Mouse (Mus musculus): ENCODE results near the gene Pkp3. TPM values are rescaled to one million over a fixed set of nuclear protein-coding genes. Genes with fewer than 3 reads are reported as not detected.

The Pkp3 gene
- polyA plus RNA-seq, 1 experiment, result not detected

DNA sequence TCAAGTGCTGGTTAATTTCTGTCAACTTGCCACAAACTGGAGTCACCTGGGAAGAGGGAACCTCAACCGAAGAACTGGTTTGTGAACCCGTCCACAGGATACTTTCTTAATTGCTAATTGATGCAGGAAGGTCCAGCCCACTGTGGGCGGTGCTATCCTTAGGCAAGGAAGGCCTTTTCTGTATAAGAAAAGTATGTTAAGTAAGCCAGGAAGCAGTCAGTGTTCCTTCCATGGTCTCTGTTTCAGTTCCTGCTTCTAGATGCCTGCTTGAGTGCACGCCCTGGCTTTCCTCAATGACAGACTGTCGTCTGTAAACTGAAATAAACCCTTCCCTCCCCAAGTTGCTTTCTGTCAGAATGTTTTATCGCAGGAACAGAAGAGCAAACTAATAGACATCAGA lies 21.0 kb upstream of the Pkp3 start:
- Histone ChIP-seq H3K27ac (ENCODE audit: insufficient read depth, low read depth, low read length) (no peak overlapping the region), H3K4me1 (ENCODE audit: control insufficient read depth, insufficient read depth, low read length) (no peaks in the 10 kb centered on the region), H3K4me3 (ENCODE audit: insufficient read depth, low read length) (no peak overlapping the region)
- TF ChIP-seq POLR2A (IDR thresholded peaks at IDR 0.05; ENCODE audit: borderline replicate concordance, low read depth, low read length), result no peak
- TF ChIP-seq CTCF (IDR thresholded peaks at IDR 0.05; ENCODE audit: low read depth, low read length), result no peak

- no peak for TF ChIP-seq POLR2A (IDR thresholded peaks at IDR 0.05; ENCODE audit: borderline replicate concordance, low read depth, low read length)
- TF ChIP-seq CTCF (IDR thresholded peaks at IDR 0.05; ENCODE audit: low read depth, low read length), result no peak
- H3K4me1 ChIP-seq (ENCODE audit: control insufficient read depth, insufficient read depth, low read length), result no peaks in the 10 kb centered on the region
- H3K4me3 ChIP-seq (ENCODE audit: insufficient read depth, low read length), result no peak overlapping the region
- no peak overlapping the region for H3K27ac ChIP-seq (ENCODE audit: insufficient read depth, low read depth, low read length)
Observed at GRCm38 (mm10) chr7:141057541-141057940, 20.5 kb upstream of the Pkp3 start.

GRCm38 (mm10) chr7:141058601-141059341 lies 19.2 kb upstream of the Pkp3 start:
- peaks cover 2% of the 10 kb centered on the region for H3K4me1 ChIP-seq (ENCODE audit: control insufficient read depth, insufficient read depth, low read length)

DNA sequence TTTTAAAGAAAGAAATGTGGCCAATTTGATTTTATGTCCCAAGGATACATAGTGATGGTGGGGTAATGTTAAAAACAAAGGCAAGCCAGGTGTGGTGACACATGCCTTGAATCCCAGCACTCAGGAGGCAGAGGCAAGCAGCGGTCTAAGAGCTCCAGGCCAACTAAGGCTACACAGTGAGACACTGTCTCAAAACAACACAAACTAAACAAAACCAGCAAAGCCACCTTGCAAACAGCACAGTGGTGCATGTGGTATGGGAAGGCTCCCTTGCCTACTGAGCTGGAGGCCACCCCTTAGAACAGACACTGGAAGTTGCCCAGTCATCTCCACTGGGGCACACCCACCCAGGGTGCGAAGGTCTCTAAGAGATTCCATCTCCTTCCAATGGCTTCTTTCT lies 18.1 kb upstream of the Pkp3 start:
- TF ChIP-seq POLR2A (IDR thresholded peaks at IDR 0.05; ENCODE audit: borderline replicate concordance, low read depth, low read length) (no peak), CTCF (IDR thresholded peaks at IDR 0.05; ENCODE audit: low read depth, low read length) (no peak)
- Histone ChIP-seq H3K27ac (ENCODE audit: insufficient read depth, low read depth, low read length) (no peak overlapping the region), H3K4me1 (ENCODE audit: control insufficient read depth, insufficient read depth, low read length) (peaks cover 7% of the 10 kb centered on the region), H3K4me3 (ENCODE audit: insufficient read depth, low read length) (no peak overlapping the region)

More at GRCm38 (mm10) chr7:141058601-141059341, 19.2 kb upstream of the Pkp3 start:
- TF ChIP-seq CTCF (IDR thresholded peaks at IDR 0.05; ENCODE audit: low read depth, low read length) (no peak), POLR2A (IDR thresholded peaks at IDR 0.05; ENCODE audit: borderline replicate concordance, low read depth, low read length) (no peak)
- Histone ChIP-seq H3K27ac (ENCODE audit: insufficient read depth, low read depth, low read length) (no peak overlapping the region), H3K4me3 (ENCODE audit: insufficient read depth, low read length) (no peak overlapping the region)

GRCm38 (mm10) chr7:141060426-141061242 lies 17.4 kb upstream of the Pkp3 start, which contains the start of gene B4galnt4:
Gene B4galnt4, plus strand, starts transcription at chr7:141061104.
- TF ChIP-seq POLR2A (IDR thresholded peaks at IDR 0.05; ENCODE audit: borderline replicate concordance, low read depth, low read length), result no peak
- no peak for TF ChIP-seq CTCF (IDR thresholded peaks at IDR 0.05; ENCODE audit: low read depth, low read length)
- Histone ChIP-seq H3K4me1 (ENCODE audit: control insufficient read depth, insufficient read depth, low read length) (peaks cover 7% of the 10 kb centered on the region), H3K27ac (ENCODE audit: insufficient read depth, low read depth, low read length) (no peak within 1 kb of the TSS), H3K4me3 (ENCODE audit: insufficient read depth, low read length) (peak within 1 kb of the TSS; percentile 39)

DNA sequence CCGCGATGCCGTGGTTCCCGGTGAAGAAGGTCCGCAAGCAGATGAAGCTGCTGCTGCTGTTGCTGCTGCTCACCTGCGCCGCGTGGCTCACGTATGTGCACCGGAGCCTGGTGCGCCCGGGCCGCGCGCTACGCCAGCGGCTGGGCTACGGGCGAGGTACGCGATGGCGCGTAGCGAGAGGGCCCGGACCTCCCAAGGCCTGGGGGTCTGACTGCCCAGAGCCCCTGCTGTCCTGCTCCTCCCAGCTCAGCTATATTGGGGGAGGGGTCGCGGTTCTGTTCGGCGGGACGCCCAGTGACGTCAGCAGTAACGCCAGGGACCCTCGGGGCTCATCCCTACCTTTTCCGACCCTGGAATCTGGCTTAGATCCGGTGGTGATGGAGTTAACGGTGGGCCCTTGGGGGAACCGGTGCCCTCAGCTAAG lies 16.7 kb upstream of the Pkp3 start:
- no peak overlapping the region for H3K4me3 ChIP-seq (ENCODE audit: insufficient read depth, low read length)
- TF ChIP-seq POLR2A (IDR thresholded peaks at IDR 0.05; ENCODE audit: borderline replicate concordance, low read depth, low read length) (no peak), CTCF (IDR thresholded peaks at IDR 0.05; ENCODE audit: low read depth, low read length) (no peak)
- H3K27ac ChIP-seq (ENCODE audit: insufficient read depth, low read depth, low read length), result no peak overlapping the region
- H3K4me1 ChIP-seq (ENCODE audit: control insufficient read depth, insufficient read depth, low read length), result peaks cover 7% of the 10 kb centered on the region

GRCm38 (mm10) chr7:141062525-141062924 lies 15.5 kb upstream of the Pkp3 start:
- no peak overlapping the region for H3K4me3 ChIP-seq (ENCODE audit: insufficient read depth, low read length)
- H3K27ac ChIP-seq (ENCODE audit: insufficient read depth, low read depth, low read length), result no peak overlapping the region
- H3K4me1 ChIP-seq (ENCODE audit: control insufficient read depth, insufficient read depth, low read length), result peaks cover 7% of the 10 kb centered on the region
- TF ChIP-seq CTCF (IDR thresholded peaks at IDR 0.05; ENCODE audit: low read depth, low read length) (no peak), POLR2A (IDR thresholded peaks at IDR 0.05; ENCODE audit: borderline replicate concordance, low read depth, low read length) (no peak)

DNA sequence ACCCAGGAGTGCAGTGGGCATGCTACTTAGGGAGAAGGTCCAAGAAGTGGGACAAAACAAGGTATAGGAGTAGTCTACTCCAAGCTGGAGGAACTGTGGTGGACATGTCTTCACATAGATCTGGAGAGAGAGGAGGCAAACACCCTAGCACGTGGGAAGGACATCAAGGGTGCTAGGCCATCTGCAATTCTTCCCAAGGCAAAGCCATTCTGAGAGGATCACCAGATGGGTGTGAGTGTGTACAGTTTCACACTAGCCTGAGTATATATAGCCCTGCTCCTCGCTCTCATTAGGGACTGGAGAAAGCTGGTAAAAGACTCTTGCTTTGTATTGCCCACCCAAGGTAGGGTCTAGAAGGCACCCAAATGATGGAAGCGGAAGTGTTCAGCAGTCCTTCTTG lies 14.7 kb upstream of the Pkp3 start:
- no peak overlapping the region for H3K4me3 ChIP-seq (ENCODE audit: insufficient read depth, low read length)
- H3K4me1 ChIP-seq (ENCODE audit: control insufficient read depth, insufficient read depth, low read length), result peaks cover 7% of the 10 kb centered on the region
- TF ChIP-seq POLR2A (IDR thresholded peaks at IDR 0.05; ENCODE audit: borderline replicate concordance, low read depth, low read length), result no peak
- TF ChIP-seq CTCF (IDR thresholded peaks at IDR 0.05; ENCODE audit: low read depth, low read length), result no peak
- no peak overlapping the region for H3K27ac ChIP-seq (ENCODE audit: insufficient read depth, low read depth, low read length)

GRCm38 (mm10) chr7:141064175-141064574 lies 13.8 kb upstream of the Pkp3 start:
- H3K4me1 ChIP-seq (ENCODE audit: control insufficient read depth, insufficient read depth, low read length), result peaks cover 7% of the 10 kb centered on the region
- no peak for TF ChIP-seq CTCF (IDR thresholded peaks at IDR 0.05; ENCODE audit: low read depth, low read length)
- no peak for TF ChIP-seq POLR2A (IDR thresholded peaks at IDR 0.05; ENCODE audit: borderline replicate concordance, low read depth, low read length)
- no peak overlapping the region for H3K4me3 ChIP-seq (ENCODE audit: insufficient read depth, low read length)
- H3K27ac ChIP-seq (ENCODE audit: insufficient read depth, low read depth, low read length), result no peak overlapping the region

DNA sequence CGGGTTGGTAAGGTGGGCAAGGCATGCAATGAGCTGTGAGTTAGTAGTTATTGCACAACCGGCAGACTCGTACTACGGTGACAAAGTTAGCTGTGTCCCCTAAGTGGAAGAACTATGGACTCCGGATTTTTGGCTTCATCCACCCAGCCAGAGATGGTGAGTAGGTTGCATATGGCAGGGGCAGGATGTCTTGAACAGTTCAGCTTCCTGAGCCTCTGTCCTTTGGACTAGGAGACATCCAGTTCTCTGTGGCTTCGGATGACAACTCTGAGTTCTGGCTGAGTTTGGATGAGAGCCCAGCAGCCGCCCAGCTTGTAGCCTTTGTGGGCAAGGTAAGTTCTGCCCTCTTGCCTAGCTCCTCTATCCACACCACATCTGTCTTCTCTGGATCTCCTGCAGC lies 13.4 kb upstream of the Pkp3 start:
- TF ChIP-seq POLR2A (IDR thresholded peaks at IDR 0.05; ENCODE audit: borderline replicate concordance, low read depth, low read length) (no peak), CTCF (IDR thresholded peaks at IDR 0.05; ENCODE audit: low read depth, low read length) (no peak)
- Histone ChIP-seq H3K4me3 (ENCODE audit: insufficient read depth, low read length) (no peak overlapping the region), H3K27ac (ENCODE audit: insufficient read depth, low read depth, low read length) (no peak overlapping the region), H3K4me1 (ENCODE audit: control insufficient read depth, insufficient read depth, low read length) (peaks cover 7% of the 10 kb centered on the region)
